Mouse (Mus musculus): ENCODE measurements around the gene Dusp7. TPM values are rescaled to one million over a fixed set of nuclear protein-coding genes. Genes with fewer than 3 reads are reported as not detected.

Dusp7 gene
- total and polyA plus RNA-seq, 3 experiments: 6.2 to 11.4 (median 8.0) TPM

GRCm38 (mm10) chr9:106371776-106372175, 3.3 kb downstream of the Dusp7 start (continued):
- no peak for TF ChIP-seq PAX5 (IDR thresholded peaks at IDR 0.05; ENCODE audit: low read length)
- peak; percentile 40; the same call in 1 of the 2 replicates for TF ChIP-seq EP300 (IDR thresholded peaks at IDR 0.05; ENCODE audit: low read length)
- peak; percentile 31; the same call in 1 of the 2 replicates for TF ChIP-seq MAFK (IDR thresholded peaks at IDR 0.05; ENCODE audit: insufficient replicate concordance, low read length)

GRCm38 (mm10) chr9:106372431-106373412, 4.3 kb downstream of the Dusp7 start:
- Histone ChIP-seq H3K27me3 (replicated peaks) (no peaks in the 10 kb centered on the region), H3K36me3 (replicated peaks in 1 of 2; ENCODE audit: control insufficient read depth in 1 of 2, insufficient read depth in 1 of 2, low read length in 1 of 2) (peaks cover 20 to 49% of the 10 kb centered on the region in 2 experiments), H3K9ac (ENCODE audit: insufficient read depth, low read depth) (peak overlapping the region; percentile 20; the same call in 1 of the 2 replicates), H3K4me3 (replicated peaks in 1 of 3; ENCODE audit: low read depth in 2 of 3, low read length in 2 of 3, poor library complexity in 1 of 3) (no peak overlapping the region), H3K4me1 (ENCODE audit: control insufficient read depth in 1 of 2, insufficient read depth in 2 of 2) (peaks cover 28 to 49% of the 10 kb centered on the region in 2 experiments), H3K9me3 (replicated peaks; ENCODE audit: low read length) (no peaks in the 10 kb centered on the region), H3K27ac (ENCODE audit: insufficient read depth, low read depth) (no peak overlapping the region), H3K79me2 (replicated peaks; ENCODE audit: control insufficient read depth, extremely low read depth, insufficient read depth, poor library complexity, severe bottlenecking) (peaks cover 11% of the 10 kb centered on the region; the same call in 1 of the 2 replicates), H3K4me2 (ENCODE audit: insufficient read depth, low read depth, poor library complexity, severe bottlenecking) (peak overlapping the region; percentile 35; the same call in 1 of the 2 replicates)
- no peak for TF ChIP-seq POLR2AphosphoS2 (IDR thresholded peaks at IDR 0.05; ENCODE audit: low read depth, low read length)
- no peak for TF ChIP-seq MXI1 (IDR thresholded peaks at IDR 0.05; ENCODE audit: low read depth, low read length)
- no peak for TF ChIP-seq ETS1 (conservative IDR thresholded peaks at IDR 0.05; ENCODE audit: low read depth, low read length)
- TF ChIP-seq POLR2A (IDR thresholded peaks at IDR 0.05; ENCODE audit: low read depth, low read length): no peak
- TF ChIP-seq MAZ (IDR thresholded peaks at IDR 0.05; ENCODE audit: low read depth, low read length): no peak
- TF ChIP-seq ZMIZ1 (IDR thresholded peaks at IDR 0.05; ENCODE audit: low read depth, low read length): no peak
- no peak for TF ChIP-seq USF2 (conservative IDR thresholded peaks at IDR 0.05; ENCODE audit: low read depth, low read length)
- no peak for TF ChIP-seq MEF2A (IDR thresholded peaks at IDR 0.05; ENCODE audit: borderline replicate concordance, low read depth, low read length)
- TF ChIP-seq IRF4 (IDR thresholded peaks at IDR 0.05; ENCODE audit: low read depth, low read length): no peak
- in situ Hi-C loops (cut with MboI; ENCODE audit: low pct_ligation_motif_present, low pct_unique_long_range_greater_than_20kb, low sequenced_read_pairs) (no loop called here), dilution Hi-C loops (cut with MboI; ENCODE audit: extremely low pct_ligation_motif_present, extremely low pct_unique_long_range_greater_than_20kb, low sequenced_read_pairs) (no loop called here)
- DNase-seq (ENCODE audit: extremely low read depth): peak; percentile 34

GRCm38 (mm10) chr9:106373973-106374372, 5.5 kb downstream of the Dusp7 start:
- no peak overlapping the region for H3K27ac ChIP-seq (ENCODE audit: insufficient read depth, low read depth)
- TF ChIP-seq ETS1 (conservative IDR thresholded peaks at IDR 0.05; ENCODE audit: low read depth, low read length): no peak
- no peak for TF ChIP-seq MXI1 (IDR thresholded peaks at IDR 0.05; ENCODE audit: low read depth, low read length)
- TF ChIP-seq JUN (IDR thresholded peaks at IDR 0.05; ENCODE audit: insufficient read depth, low read depth, low read length): no peak
- no peak for TF ChIP-seq HCFC1 (IDR thresholded peaks at IDR 0.05; ENCODE audit: low read depth, low read length)
- TF ChIP-seq USF2 (conservative IDR thresholded peaks at IDR 0.05; ENCODE audit: low read depth, low read length): no peak
- TF ChIP-seq EP300 (IDR thresholded peaks at IDR 0.05; ENCODE audit: low read length): no peak
- TF ChIP-seq RCOR1 (conservative IDR thresholded peaks at IDR 0.05; ENCODE audit: low read depth, low read length): no peak
- TF ChIP-seq USF1 (IDR thresholded peaks at IDR 0.05; ENCODE audit: low read depth, low read length): no peak
- no peak for TF ChIP-seq MAZ (IDR thresholded peaks at IDR 0.05; ENCODE audit: low read depth, low read length)
- TF ChIP-seq RAD21 (IDR thresholded peaks at IDR 0.05; ENCODE audit: low read depth, low read length): no peak
- TF ChIP-seq MAFK (IDR thresholded peaks at IDR 0.05; ENCODE audit: insufficient replicate concordance, low read length): no peak
- no peak for TF ChIP-seq POLR2AphosphoS2 (IDR thresholded peaks at IDR 0.05; ENCODE audit: low read depth, low read length)
- no peak for TF ChIP-seq NELFE (IDR thresholded peaks at IDR 0.05; ENCODE audit: low read depth, low read length)
- TF ChIP-seq ZMIZ1 (IDR thresholded peaks at IDR 0.05; ENCODE audit: low read depth, low read length): no peak
- no peak for TF ChIP-seq TBP (conservative IDR thresholded peaks at IDR 0.05; ENCODE audit: low read depth, low read length)
- no peak for TF ChIP-seq BHLHE40 (IDR thresholded peaks at IDR 0.05; ENCODE audit: low read depth, low read length)
- H3K9me3 ChIP-seq (replicated peaks; ENCODE audit: low read length): no peaks in the 10 kb centered on the region
- H3K36me3 ChIP-seq (replicated peaks in 1 of 2; ENCODE audit: control insufficient read depth in 1 of 2, insufficient read depth in 1 of 2, low read length in 1 of 2): peaks cover 20 to 61% of the 10 kb centered on the region in 2 experiments
- DNase-seq (ENCODE audit: extremely low read depth): no peak
- no peak overlapping the region for H3K4me3 ChIP-seq (replicated peaks in 1 of 3; ENCODE audit: low read depth in 2 of 3, low read length in 2 of 3, poor library complexity in 1 of 3)
- H3K9ac ChIP-seq (ENCODE audit: insufficient read depth, low read depth): no peak overlapping the region
- dilution Hi-C loops (cut with MboI; ENCODE audit: extremely low pct_ligation_motif_present, extremely low pct_unique_long_range_greater_than_20kb, low sequenced_read_pairs) (no loop called here), in situ Hi-C loops (cut with MboI; ENCODE audit: low pct_ligation_motif_present, low pct_unique_long_range_greater_than_20kb, low sequenced_read_pairs) (no loop called here)
- H3K4me1 ChIP-seq (ENCODE audit: control insufficient read depth in 1 of 2, insufficient read depth in 2 of 2): peaks cover 28 to 45% of the 10 kb centered on the region in 2 experiments
- H3K4me2 ChIP-seq (ENCODE audit: insufficient read depth, low read depth, poor library complexity, severe bottlenecking): no peak overlapping the region
- no peaks in the 10 kb centered on the region for H3K27me3 ChIP-seq (replicated peaks)
- peaks cover 11% of the 10 kb centered on the region; the same call in 1 of the 2 replicates for H3K79me2 ChIP-seq (replicated peaks; ENCODE audit: control insufficient read depth, extremely low read depth, insufficient read depth, poor library complexity, severe bottlenecking)

Data from CH12.LX (cell line).